Mouse (Mus musculus): ENCODE measurements around the gene Wasf2. TPM values are rescaled to one million over a fixed set of nuclear protein-coding genes. Genes with fewer than 3 reads are reported as not detected.
A peak's percentile ranks its signal among the peaks of the same experiment; 100 is the strongest.

Gene Wasf2
- total RNA-seq, 1 experiment from 2014 or later: 85.9 TPM

DNA sequence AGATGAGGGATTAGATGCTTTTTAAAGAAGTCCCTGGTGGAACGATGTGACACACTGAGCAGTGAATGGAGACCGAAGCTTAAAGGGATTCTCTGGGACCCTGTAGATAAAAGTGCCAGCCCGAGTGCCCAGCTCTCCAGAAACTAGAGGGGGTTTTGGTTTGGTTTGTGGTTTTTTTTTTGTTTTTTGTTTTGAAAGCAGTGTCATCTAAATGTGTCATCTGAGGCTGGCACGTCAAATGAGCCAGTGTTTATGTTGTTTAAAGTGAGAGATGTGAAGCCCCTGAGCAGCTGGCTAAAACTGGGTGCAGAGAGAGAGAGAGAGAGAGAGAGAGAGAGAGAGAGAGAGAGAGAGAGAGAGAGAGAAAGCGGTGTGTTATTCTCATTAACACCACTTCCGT, 31.9 kb downstream of the Wasf2 start:
- ATAC-seq (replicated peaks; ENCODE audit: insufficient number of reproducible peaks, low FRiP score, low TSS enrichment, poor library complexity, severe bottlenecking): no peak

DNA sequence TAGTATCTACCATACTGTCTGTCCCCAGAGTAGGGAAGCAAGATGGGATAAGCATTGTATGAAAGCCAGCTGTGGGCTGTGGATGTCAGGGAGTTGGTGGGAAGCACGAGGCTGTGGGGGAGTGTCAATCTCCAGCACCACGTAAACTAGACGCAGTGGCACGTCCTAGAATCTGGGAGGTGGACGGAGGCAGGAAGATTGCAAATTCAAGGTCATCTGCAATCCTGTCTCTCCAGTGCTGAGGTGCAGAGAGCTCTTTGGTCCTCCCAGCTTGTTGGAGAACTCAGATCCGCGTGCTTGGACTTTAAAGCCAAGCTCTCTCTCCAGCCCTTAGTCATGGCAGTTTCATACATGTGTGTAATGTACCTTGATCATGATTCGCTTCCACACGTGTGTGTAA, 36.5 kb downstream of the Wasf2 start:
- no peak for ATAC-seq (replicated peaks; ENCODE audit: insufficient number of reproducible peaks, low FRiP score, low TSS enrichment, poor library complexity, severe bottlenecking)

DNA sequence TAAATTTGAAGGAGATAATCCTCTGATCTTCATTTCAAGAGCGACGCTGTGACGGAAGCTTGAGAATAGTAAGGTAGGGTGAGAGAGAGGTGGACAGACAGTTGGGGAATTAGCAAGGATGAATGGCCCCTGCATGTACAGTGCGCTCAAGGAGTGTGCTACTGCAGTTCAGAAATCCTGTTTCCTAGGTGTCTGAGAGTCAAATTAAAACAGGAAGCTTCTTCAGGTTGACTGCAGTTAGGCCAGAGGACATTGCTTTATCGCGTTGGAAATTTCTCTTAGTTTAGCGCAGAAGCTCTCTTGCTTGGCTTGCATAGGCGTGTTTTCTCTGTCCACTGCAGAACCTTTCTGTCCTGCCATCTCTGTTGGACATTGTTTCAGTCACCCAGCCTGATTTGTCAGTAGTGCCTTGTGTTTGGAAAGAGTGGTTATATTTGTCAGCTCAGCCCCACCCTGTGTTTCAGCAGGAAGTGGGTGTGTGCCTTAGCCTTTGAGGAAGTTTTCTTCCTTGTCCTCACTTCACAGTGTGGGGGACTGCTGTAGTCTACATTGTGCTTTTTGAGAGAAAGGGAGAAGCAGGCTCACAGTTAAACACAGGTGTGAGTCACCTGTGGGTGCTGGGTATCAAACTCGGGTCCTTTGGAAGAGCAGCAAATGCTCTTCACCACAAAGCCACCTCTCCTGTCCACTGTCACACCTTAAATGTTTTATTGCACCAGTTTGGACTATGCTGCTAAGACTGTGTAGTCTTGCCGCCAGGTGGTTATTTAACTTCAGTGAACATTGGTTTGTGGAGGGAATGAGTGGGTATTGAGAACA, 39.1 kb downstream of the Wasf2 start:
- peak; percentile 92 for ATAC-seq (replicated peaks; ENCODE audit: insufficient number of reproducible peaks, low FRiP score, low TSS enrichment, poor library complexity, severe bottlenecking)

DNA sequence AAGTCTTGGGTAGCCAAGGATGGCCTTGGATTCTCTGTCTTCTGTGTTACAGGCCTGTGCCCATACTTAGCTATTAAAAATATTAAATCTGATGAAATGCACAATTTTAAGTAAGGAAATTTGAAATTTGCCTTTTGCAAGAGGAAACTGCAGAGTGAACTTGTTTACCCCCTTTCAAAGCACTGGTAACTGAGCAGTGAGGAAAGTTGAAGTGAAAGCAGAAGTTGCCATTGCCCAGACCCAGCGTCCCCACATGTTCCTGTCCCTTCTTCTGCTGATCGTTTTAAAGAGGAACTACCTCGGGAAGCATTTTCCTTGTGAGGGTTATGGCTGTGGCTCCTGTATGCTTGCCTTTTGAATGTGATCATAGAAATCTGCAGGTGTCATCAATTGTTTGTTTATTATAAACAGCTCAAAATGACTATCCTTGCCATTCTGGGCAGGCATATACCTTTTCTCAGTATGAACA, 39.8 kb downstream of the Wasf2 start:
- ATAC-seq (replicated peaks; ENCODE audit: insufficient number of reproducible peaks, low FRiP score, low TSS enrichment, poor library complexity, severe bottlenecking): peak; percentile 85

DNA sequence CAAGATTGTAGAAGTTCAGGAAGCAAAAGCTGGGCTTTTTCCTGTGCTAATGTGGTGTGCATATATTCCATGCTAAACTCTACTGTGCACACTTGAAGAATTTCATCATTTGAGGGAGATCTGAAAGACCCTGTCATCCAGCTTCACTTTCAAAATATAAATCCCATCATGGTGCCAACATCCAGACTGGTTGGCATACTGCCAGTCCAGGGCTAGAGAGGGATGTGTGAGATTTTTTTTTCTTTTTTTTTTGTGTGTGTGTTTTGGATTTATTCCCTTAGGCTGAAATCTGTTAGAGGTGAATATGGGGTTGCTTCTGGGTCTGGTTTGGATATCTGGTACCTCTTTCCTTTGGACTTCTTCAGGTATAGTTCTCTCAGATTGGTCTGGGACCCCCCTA, 40.3 kb downstream of the Wasf2 start:
- no peak for ATAC-seq (replicated peaks; ENCODE audit: insufficient number of reproducible peaks, low FRiP score, low TSS enrichment, poor library complexity, severe bottlenecking)

DNA sequence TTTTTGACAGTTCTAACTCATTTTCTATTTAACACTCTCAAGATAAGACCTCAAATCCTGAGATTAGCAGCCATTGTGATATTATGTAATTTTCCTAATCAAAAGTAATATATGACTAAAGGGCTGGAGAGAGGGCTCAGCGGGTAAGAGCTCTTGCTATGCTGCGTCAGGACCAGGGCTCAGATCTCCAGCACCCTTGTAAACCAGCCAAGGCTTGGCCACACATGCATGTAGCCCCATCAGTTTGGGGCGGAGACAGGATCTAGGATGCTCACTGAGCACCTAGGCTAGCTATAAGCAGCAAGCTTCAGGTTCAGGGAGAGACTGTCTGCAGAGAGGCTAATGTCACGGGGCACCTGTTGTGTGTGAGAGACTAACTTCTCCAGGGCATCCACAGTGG, 42.1 kb downstream of the Wasf2 start:
- no peak for ATAC-seq (replicated peaks; ENCODE audit: insufficient number of reproducible peaks, low FRiP score, low TSS enrichment, poor library complexity, severe bottlenecking)

DNA sequence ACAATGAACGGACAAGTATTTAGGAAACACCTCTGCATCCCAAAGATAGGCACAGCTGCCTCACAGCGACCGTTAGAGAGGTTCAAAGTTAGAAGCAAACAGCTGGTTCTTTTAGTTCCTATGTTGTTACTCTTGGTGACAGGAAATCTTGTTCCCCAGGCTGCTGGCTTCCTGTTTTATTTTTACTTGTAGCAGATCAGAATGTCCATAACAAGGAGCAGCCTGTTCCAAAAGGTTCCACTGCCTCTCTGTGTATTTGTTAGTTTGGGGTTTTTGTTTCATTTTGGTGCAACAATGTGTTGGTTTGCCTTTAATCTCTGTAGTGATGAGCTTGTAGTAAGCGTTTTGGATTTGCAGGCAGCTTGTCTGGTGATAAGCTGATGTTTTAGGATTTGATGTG, 44.1 kb downstream of the Wasf2 start:
- no peak for ATAC-seq (replicated peaks; ENCODE audit: insufficient number of reproducible peaks, low FRiP score, low TSS enrichment, poor library complexity, severe bottlenecking)

DNA sequence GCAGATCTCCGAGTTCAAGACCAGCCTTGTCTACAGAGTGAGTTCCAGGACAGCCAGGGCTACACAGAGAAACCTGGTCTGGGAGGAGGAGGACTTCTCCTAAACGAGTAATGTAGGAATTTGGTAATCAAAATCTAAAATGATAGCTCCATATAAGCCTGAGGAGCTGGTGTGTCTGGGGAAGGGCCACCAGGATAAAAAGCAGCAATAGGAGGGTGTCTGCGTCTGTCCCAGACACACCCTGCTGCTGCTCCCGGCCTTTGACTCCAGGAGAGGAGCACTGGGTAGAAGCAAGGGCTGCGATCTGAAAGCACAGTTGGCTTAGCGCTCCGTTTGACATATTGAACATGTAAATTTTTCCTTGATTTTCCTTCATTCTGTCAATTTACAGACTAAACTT, 45.0 kb downstream of the Wasf2 start:
- no peak for ATAC-seq (replicated peaks; ENCODE audit: insufficient number of reproducible peaks, low FRiP score, low TSS enrichment, poor library complexity, severe bottlenecking)

DNA sequence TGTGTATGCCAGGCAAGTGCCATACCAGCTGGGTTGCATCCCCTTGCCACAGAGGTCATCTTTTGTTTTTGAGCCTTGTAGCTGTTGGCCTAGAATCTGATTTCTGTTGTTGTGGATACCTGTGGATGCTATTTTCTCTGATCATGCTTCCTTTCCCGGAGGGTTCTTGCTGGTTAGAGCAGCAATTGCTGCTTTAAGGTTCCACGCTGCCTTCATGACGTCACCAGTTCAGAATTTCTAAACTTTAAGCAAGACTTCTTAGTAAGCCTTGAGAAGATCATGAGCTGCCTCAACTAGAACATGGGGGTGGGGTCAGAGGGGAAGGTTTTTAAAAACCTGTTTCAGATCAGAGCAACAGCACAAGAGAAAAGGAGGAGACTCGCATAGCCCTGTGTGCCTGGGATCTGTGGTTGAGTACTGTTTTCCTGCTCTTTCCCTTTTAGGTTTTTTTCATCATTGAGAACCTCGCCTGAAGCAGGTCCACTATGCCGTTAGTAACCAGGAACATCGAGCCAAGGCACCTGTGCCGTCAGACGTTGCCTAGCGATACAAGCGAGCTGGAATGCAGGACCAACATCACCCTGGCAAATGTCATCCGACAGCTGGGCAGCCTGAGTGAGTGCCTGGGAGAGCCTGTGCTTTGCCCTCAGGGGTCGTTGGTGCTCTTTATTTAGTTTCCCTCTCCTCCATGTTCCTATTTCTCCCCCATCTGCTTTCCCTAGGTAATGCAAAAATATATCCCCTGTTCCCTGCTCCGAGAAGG, 45.9 kb downstream of the Wasf2 start:
- ATAC-seq (replicated peaks; ENCODE audit: insufficient number of reproducible peaks, low FRiP score, low TSS enrichment, poor library complexity, severe bottlenecking): no peak

DNA sequence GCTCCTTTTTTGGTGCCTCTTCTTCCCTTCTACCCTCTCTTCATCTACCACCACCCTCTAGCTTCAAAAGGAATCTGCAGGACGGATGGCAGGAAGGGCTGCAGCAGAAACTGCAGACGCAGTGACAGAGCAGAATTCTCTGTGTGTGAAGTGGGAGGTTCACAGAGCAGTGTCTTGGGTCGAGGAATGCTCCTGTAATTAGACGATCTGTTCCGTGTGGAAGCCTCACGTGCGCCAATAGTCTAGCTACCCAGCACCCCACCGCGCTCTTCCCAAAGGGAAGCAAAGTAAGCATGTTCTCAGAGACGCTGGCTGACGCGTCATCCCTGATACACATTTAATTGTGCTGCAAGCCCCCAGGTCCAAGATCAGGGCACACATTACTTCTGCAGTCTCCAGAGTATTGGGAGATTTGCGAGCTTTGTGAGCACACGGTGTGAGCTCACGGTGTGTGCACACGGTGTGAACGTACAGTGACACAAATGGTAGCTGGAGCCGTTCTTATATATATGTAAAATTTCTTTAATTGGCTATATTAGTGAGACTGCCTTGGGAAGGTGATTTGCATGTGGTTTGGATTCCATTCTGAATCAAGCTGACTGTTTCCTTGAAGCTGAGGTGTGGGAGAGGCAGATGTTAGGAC, 46.6 kb downstream of the Wasf2 start:
- ATAC-seq (replicated peaks; ENCODE audit: insufficient number of reproducible peaks, low FRiP score, low TSS enrichment, poor library complexity, severe bottlenecking): no peak

DNA sequence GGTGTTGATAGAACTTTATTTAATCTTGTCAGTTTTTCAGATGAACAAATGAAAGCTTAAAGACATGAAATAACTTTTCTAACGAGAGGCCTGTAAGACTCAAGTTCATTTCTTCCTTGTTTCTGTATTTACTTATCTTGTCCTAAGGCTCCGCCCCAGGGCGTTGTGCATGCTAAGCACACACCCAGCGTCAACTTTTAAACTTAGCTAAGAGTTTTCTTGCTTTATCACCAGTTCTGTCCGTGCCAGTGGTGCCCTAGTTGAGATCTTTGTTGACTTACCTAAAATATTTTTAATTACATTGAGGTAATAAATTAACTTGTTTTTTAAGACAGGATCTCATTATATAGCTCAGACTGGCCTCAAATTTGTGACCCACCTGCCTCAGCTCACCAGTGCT, 48.0 kb downstream of the Wasf2 start:
- 0 out of 2 replicates have a peak, but pooled peaks have one; percentile 59 for ATAC-seq (replicated peaks; ENCODE audit: insufficient number of reproducible peaks, low FRiP score, low TSS enrichment, poor library complexity, severe bottlenecking)

DNA sequence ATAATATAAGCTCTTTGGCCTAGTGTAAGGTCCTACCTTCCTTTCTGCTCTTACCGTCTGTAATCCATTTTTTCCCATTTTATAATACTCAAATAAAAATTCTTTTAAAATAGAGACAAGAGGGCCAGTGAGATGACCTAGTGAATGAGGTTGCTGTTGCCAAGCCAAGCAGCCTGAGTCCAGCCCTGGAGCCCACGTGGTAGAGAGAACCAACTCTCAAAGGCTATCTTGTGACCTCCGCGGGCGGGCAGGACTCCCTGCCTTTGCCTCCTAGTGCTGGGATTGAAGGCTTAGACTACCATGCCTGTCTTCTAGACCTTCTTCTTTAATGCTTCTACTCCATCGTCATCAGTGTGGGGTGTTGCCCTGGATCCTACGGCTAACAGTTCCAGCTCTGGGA, 49.0 kb downstream of the Wasf2 start:
- ATAC-seq (replicated peaks; ENCODE audit: insufficient number of reproducible peaks, low FRiP score, low TSS enrichment, poor library complexity, severe bottlenecking): no peak

DNA sequence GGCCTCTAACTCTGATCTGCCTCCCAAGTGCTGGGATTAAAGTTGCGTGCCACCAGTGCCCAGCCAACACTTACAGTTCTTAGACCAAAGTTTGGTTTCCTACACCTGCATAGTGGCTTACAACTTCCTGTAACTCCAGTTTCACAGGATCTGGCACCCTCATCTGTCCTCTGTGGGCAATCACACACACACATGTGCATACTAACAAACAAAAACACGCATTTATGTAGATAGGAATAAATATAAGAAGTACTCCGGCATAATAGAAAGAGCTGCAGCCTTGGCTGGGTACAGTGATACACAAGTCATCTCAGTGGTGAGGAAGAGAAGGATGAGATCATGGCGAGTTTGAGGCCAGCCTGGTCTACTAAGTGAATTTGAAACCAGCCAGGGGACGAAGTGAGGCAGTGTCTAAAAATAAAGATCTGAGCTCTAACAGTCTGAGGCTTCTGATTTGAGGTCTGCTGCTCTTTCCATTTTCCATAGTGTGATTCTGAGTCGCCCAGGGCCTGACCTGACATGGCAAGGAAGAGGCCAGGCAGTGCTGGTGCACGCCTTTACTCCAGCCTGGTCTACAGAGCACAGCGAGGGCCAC, 52.2 kb downstream of the Wasf2 start:
- no peak for ATAC-seq (replicated peaks; ENCODE audit: insufficient number of reproducible peaks, low FRiP score, low TSS enrichment, poor library complexity, severe bottlenecking)

DNA sequence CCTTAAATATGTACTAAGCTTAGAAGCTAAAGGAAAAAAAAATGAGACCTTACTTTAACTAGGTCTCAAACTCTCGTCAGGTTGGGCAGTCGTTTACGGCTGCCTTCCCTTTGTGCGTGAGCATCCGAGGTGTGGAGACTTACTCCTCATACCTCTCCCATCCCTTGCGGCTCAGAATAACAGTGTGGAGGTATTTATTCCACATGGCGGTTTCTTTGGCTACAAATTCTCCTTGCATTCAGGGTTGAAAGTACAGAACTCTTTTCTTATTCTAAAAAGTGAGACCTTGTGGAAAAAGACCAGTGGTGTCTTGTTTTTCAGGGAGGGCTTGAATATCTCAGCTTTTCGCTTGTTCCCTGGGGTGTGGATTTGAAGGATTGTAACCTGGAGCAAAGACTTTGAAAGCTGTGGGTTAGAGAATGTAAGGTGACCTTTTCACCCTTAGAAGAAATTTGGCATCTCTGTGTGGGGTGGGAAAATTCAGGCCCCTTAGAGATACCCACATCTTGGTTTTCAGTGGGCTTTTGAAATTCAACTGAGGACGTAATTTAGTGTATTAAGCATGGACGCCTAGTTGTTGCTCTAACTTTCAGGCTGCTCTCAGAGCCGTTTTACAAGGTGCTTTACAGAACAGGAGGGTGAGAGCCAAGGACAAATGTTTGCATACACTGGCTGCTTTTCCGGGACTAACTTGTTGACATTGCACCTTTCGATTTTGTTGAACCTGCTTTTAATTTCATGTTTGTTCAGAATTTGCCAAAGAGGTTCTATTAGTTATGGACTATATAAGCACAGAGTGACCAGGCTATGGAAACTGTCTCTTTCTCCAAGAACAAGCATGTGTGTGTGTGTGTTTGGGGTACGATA, 54.0 kb downstream of the Wasf2 start:
- no peak for ATAC-seq (replicated peaks; ENCODE audit: insufficient number of reproducible peaks, low FRiP score, low TSS enrichment, poor library complexity, severe bottlenecking)

DNA sequence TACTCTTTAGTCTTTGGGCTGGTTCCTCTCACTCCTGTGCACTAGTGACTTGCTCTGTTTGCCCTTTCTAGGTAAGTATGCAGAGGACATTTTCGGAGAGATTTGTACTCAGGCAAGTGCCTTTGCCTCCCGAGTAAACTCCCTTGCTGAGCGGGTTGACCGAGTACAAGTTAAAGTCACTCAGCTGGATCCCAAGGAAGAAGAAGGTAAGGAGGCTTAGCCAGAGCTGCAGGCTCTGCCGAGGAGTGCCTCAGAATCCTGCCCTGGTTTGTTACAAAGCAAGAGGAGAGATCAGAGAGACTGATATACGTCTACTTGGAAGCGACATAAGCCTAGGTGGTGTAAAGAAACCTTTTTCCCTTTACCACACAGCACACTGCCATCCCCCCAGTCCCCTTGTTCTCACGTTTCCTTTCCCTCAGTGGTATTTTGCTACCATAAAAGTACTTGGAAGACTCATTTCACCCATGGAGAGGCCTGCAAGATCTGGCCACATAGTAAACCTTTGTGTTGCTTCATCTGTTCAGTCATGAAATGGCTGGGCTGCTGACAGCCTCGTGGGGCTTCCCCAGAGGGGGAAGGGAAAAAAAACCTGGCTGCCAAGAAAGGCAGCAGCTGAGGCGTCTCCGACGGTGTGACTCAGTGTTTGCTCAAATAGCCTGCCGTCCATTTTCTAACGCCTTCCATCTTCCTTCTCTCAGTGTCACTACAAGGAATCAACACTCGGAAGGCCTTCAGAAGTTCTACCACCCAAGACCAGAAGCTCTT, 54.8 kb downstream of the Wasf2 start:
- no peak for ATAC-seq (replicated peaks; ENCODE audit: insufficient number of reproducible peaks, low FRiP score, low TSS enrichment, poor library complexity, severe bottlenecking)

DNA sequence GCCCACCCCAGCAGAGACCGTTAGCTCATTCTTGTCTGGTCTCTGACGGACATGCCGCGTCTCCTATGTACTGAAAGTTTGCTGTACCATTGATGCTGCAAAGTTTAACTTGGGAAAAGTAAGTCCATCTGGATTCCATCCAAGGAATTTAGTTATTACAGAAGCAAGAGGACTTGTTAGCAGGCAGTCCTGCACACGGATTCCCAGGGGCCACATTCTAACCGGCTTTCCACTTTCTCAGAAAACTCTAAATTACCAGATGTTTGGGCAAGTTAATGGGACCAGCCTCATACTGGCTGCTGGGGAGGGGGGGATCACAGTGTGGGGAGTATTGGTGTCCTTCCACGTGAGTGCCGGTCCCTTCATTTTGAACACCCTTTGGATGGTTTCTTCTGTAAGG, 55.6 kb downstream of the Wasf2 start:
- no peak for ATAC-seq (replicated peaks; ENCODE audit: insufficient number of reproducible peaks, low FRiP score, low TSS enrichment, poor library complexity, severe bottlenecking)

DNA sequence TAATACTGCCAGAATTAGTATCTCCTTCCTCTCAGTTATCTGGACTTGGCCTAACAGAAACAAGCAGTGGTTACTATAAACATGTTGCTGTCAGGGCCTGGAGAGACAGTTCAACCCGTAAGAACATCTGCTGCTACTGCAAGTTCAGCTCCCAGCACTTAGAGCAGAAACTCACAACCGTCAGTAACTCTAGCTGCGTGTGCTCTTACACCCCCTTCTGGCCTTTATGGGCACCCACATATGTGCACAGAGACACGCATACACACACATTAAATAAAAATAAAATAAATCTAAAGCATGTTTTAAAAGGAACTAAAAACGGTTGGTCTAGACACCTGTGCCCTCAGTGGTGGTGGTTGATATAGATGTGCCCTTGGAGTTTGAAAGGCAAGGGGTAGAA, 56.6 kb downstream of the Wasf2 start:
- ATAC-seq (replicated peaks; ENCODE audit: insufficient number of reproducible peaks, low FRiP score, low TSS enrichment, poor library complexity, severe bottlenecking): no peak; the same call in 1 of the 2 replicates

DNA sequence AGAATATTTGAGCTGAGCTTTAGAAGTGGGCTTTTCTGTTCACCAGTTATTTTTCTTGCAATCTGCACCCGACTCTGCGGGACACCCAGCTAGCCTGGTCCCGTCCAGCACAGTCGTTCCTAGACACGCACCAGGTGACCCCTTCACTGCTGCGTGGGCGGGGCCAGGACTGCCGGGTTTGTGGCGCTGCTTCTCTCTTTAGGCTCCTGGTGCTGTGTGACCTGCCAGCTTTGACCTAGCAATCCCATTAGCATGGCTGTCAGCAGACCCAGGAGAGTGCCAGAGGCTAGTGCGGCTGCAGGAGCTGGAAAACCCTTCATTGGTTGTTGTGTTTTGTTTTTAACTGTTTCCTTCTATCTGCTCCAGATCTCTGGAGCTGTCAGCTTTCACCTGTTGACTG, 59.1 kb downstream of the Wasf2 start:
- ATAC-seq (replicated peaks; ENCODE audit: insufficient number of reproducible peaks, low FRiP score, low TSS enrichment, poor library complexity, severe bottlenecking): no peak
